Mouse (Mus musculus): ENCODE measurements around the gene Esrrg. TPM values are rescaled to one million over a fixed set of nuclear protein-coding genes. Genes with fewer than 3 reads are reported as not detected.

Esrrg gene
- total and polyA plus RNA-seq, 3 experiments: 0.05 TPM; not detected in 2

- DNase-seq (ENCODE audit: low spot score) (no peak), ATAC-seq (ENCODE audit: extremely low read depth, insufficient number of reproducible peaks, low FRiP score, poor library complexity, severe bottlenecking) (no peak)
- Histone ChIP-seq H3K27me3 (ENCODE audit: insufficient read depth, low read length) (no peaks in the 10 kb centered on the region), H3K36me3 (replicated peaks) (no peaks in the 10 kb centered on the region), H3K4me3 (ENCODE audit: low read depth, low read length) (no peak overlapping the region), H3K9me3 (replicated peaks) (peaks cover 40% of the 10 kb centered on the region), H3K4me1 (ENCODE audit: insufficient read depth, low read depth, low read length) (no peaks in the 10 kb centered on the region)
- no peak for TF ChIP-seq CTCF (IDR thresholded peaks at IDR 0.05; ENCODE audit: low read depth, low read length)
- TF ChIP-seq POLR2AphosphoS5 (IDR thresholded peaks at IDR 0.05; ENCODE audit: insufficient replicate concordance, low read depth, low read length): no peak
- no peak for TF ChIP-seq GATA1 (IDR thresholded peaks at IDR 0.05; ENCODE audit: borderline replicate concordance, low read length)
- no peak for TF ChIP-seq GATA2 (IDR thresholded peaks at IDR 0.05; ENCODE audit: borderline replicate concordance, low read depth, low read length)
- TF ChIP-seq TAL1 (conservative IDR thresholded peaks at IDR 0.05; ENCODE audit: low read depth, low read length): no peak
Measured at GRCm38 (mm10) chr1:188182951-188183350, 574.4 kb downstream of the Esrrg start.

DNA sequence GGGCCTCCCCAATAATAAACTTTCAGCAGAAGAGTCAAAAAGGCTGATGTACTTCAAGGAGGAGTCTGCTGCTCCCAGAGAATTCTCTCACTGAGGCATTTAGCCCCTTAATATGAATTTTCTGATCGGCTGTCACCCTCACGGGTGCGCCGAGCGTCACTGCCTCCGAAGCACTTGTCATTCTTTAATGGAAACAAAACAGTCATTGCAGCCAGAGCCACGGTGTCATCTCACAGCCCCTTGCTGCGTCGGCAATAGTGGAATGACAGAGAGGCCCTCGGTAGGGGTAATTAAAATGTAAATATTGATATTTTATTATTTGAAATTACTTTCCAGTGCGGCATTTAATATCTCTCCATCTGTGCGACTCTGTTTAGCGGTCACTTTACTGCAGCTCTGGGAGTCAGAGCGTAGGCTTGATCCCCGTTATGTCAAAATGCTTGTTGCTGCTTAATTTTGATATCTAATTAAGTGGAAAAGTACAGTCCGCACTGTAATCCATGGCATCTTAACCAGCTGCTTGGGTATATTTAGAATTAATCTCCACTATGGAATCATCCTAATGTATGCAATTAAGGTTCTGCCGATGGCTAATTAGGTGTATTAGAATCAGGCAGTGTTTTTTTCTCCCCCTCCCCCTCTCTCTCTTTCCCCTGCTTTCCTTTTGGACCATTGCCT is 578.0 kb downstream of the Esrrg start:
- H3K36me3 ChIP-seq (replicated peaks): no peaks in the 10 kb centered on the region
- no peaks in the 10 kb centered on the region for H3K4me1 ChIP-seq (ENCODE audit: insufficient read depth, low read depth, low read length)
- TF ChIP-seq CTCF (IDR thresholded peaks at IDR 0.05; ENCODE audit: low read depth, low read length) (no peak), TAL1 (conservative IDR thresholded peaks at IDR 0.05; ENCODE audit: low read depth, low read length) (no peak), GATA1 (IDR thresholded peaks at IDR 0.05; ENCODE audit: borderline replicate concordance, low read length) (no peak), GATA2 (IDR thresholded peaks at IDR 0.05; ENCODE audit: borderline replicate concordance, low read depth, low read length) (no peak), POLR2AphosphoS5 (IDR thresholded peaks at IDR 0.05; ENCODE audit: insufficient replicate concordance, low read depth, low read length) (no peak)
- no peaks in the 10 kb centered on the region for H3K27me3 ChIP-seq (ENCODE audit: insufficient read depth, low read length)
- DNase-seq (ENCODE audit: low spot score) (no peak), ATAC-seq (ENCODE audit: extremely low read depth, insufficient number of reproducible peaks, low FRiP score, poor library complexity, severe bottlenecking) (no peak)
- no peak overlapping the region for H3K4me3 ChIP-seq (ENCODE audit: low read depth, low read length)
- H3K9me3 ChIP-seq (replicated peaks): peaks cover 51% of the 10 kb centered on the region

DNA sequence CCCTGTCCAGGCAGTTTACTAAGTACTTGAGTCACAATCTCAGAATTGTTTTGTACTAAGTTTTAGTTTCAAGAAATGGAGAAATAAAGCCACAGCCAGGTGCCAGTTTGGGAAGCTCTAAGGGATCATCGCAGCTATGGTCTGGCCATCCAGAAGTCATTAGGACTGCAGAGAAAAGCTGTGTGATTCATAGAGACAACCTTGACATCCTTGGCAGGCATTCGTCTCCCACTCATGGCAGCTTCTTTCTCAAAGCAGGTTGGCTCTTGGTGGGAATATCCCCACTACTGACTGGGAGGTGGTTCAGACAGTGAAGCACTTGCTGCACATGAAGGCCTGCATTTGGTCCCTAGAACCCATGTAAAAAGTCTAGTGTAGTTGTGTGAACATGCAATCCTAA is 584.4 kb downstream of the Esrrg start:
- DNase-seq (ENCODE audit: low spot score): no peak
- Histone ChIP-seq H3K9me3 (replicated peaks) (peaks cover 46% of the 10 kb centered on the region), H3K4me1 (ENCODE audit: insufficient read depth, low read depth, low read length) (no peaks in the 10 kb centered on the region), H3K4me3 (ENCODE audit: low read depth, low read length) (no peak overlapping the region), H3K27me3 (ENCODE audit: insufficient read depth, low read length) (no peaks in the 10 kb centered on the region), H3K36me3 (replicated peaks) (no peaks in the 10 kb centered on the region)
- ATAC-seq (ENCODE audit: extremely low read depth, insufficient number of reproducible peaks, low FRiP score, poor library complexity, severe bottlenecking): no peak
- TF ChIP-seq POLR2AphosphoS5 (IDR thresholded peaks at IDR 0.05; ENCODE audit: insufficient replicate concordance, low read depth, low read length) (no peak), GATA2 (IDR thresholded peaks at IDR 0.05; ENCODE audit: borderline replicate concordance, low read depth, low read length) (no peak), CTCF (IDR thresholded peaks at IDR 0.05; ENCODE audit: low read depth, low read length) (no peak), TAL1 (conservative IDR thresholded peaks at IDR 0.05; ENCODE audit: low read depth, low read length) (no peak), GATA1 (IDR thresholded peaks at IDR 0.05; ENCODE audit: borderline replicate concordance, low read length) (no peak)

GRCm38 (mm10) chr1:188207421-188207820 is 598.8 kb downstream of the Esrrg start:
- Histone ChIP-seq H3K4me1 (ENCODE audit: insufficient read depth, low read depth, low read length) (no peaks in the 10 kb centered on the region), H3K27me3 (ENCODE audit: insufficient read depth, low read length) (no peaks in the 10 kb centered on the region), H3K9me3 (replicated peaks) (peaks cover 37% of the 10 kb centered on the region), H3K36me3 (replicated peaks) (no peaks in the 10 kb centered on the region), H3K4me3 (ENCODE audit: low read depth, low read length) (no peak overlapping the region)
- ATAC-seq (ENCODE audit: extremely low read depth, insufficient number of reproducible peaks, low FRiP score, poor library complexity, severe bottlenecking): no peak
- no peak for DNase-seq (ENCODE audit: low spot score)
- TF ChIP-seq TAL1 (conservative IDR thresholded peaks at IDR 0.05; ENCODE audit: low read depth, low read length) (no peak), CTCF (IDR thresholded peaks at IDR 0.05; ENCODE audit: low read depth, low read length) (no peak), POLR2AphosphoS5 (IDR thresholded peaks at IDR 0.05; ENCODE audit: insufficient replicate concordance, low read depth, low read length) (no peak), GATA1 (IDR thresholded peaks at IDR 0.05; ENCODE audit: borderline replicate concordance, low read length) (no peak), GATA2 (IDR thresholded peaks at IDR 0.05; ENCODE audit: borderline replicate concordance, low read depth, low read length) (no peak)

DNA sequence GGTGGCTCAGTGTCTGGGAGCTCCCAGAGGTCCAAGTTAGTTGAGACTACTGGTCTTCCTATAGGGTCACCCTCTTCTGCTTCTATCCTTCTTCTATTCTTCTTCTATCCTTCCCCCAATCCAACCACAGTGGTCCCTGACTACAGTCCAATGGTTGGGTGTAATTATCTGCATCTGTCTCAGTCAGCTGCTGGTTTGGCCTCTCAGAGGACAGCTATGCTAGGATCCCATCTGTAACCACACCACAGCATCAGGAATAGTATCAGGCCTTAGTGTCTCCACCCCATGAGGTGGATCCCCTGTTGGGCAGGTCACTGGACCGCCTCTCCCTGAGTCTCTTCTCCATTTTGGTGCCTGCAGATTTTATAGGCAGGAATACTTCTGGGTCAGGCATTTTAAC is 600.4 kb downstream of the Esrrg start:
- DNase-seq (ENCODE audit: low spot score): no peak
- no peak for ATAC-seq (ENCODE audit: extremely low read depth, insufficient number of reproducible peaks, low FRiP score, poor library complexity, severe bottlenecking)
- TF ChIP-seq CTCF (IDR thresholded peaks at IDR 0.05; ENCODE audit: low read depth, low read length) (no peak), GATA2 (IDR thresholded peaks at IDR 0.05; ENCODE audit: borderline replicate concordance, low read depth, low read length) (no peak), TAL1 (conservative IDR thresholded peaks at IDR 0.05; ENCODE audit: low read depth, low read length) (no peak), POLR2AphosphoS5 (IDR thresholded peaks at IDR 0.05; ENCODE audit: insufficient replicate concordance, low read depth, low read length) (no peak), GATA1 (IDR thresholded peaks at IDR 0.05; ENCODE audit: borderline replicate concordance, low read length) (no peak)
- Histone ChIP-seq H3K36me3 (replicated peaks) (no peaks in the 10 kb centered on the region), H3K4me1 (ENCODE audit: insufficient read depth, low read depth, low read length) (no peaks in the 10 kb centered on the region), H3K27me3 (ENCODE audit: insufficient read depth, low read length) (no peaks in the 10 kb centered on the region), H3K4me3 (ENCODE audit: low read depth, low read length) (no peak overlapping the region), H3K9me3 (replicated peaks) (peaks cover 37% of the 10 kb centered on the region)

- H3K4me1 ChIP-seq (ENCODE audit: insufficient read depth, low read depth, low read length): no peaks in the 10 kb centered on the region
- DNase-seq (ENCODE audit: low spot score): no peak
- no peaks in the 10 kb centered on the region for H3K36me3 ChIP-seq (replicated peaks)
- no peak overlapping the region for H3K4me3 ChIP-seq (ENCODE audit: low read depth, low read length)
- TF ChIP-seq GATA1 (IDR thresholded peaks at IDR 0.05; ENCODE audit: borderline replicate concordance, low read length) (no peak), POLR2AphosphoS5 (IDR thresholded peaks at IDR 0.05; ENCODE audit: insufficient replicate concordance, low read depth, low read length) (no peak), CTCF (IDR thresholded peaks at IDR 0.05; ENCODE audit: low read depth, low read length) (no peak), TAL1 (conservative IDR thresholded peaks at IDR 0.05; ENCODE audit: low read depth, low read length) (no peak), GATA2 (IDR thresholded peaks at IDR 0.05; ENCODE audit: borderline replicate concordance, low read depth, low read length) (no peak)
- H3K27me3 ChIP-seq (ENCODE audit: insufficient read depth, low read length): no peaks in the 10 kb centered on the region
- peaks cover 31% of the 10 kb centered on the region for H3K9me3 ChIP-seq (replicated peaks)
- ATAC-seq (ENCODE audit: extremely low read depth, insufficient number of reproducible peaks, low FRiP score, poor library complexity, severe bottlenecking): no peak
Measured at GRCm38 (mm10) chr1:188214885-188215611, 606.5 kb downstream of the Esrrg start.
